Mouse (Mus musculus) ovary, adult 10 weeks (tissue): Measurements from ENCODE around the gene Olfr380. TPM values are rescaled to one million over a fixed set of nuclear protein-coding genes. Genes with fewer than 3 reads are reported as not detected.

Source experiments
- polyA plus RNA-seq: library from polyadenylated mRNA; stranded (reverse); fragments of 350-450 nt; fragmentation: Illumina TruSeq; extraction: RNeasy Lipid Tissue Mini Kit (QIAGEN cat#74804); gene quantifications from one replicate; pipeline ENCODE4 v1.2.3, GENCODE M21; 2014

The Olfr380 gene
- not detected for polyA plus RNA-seq

GRCm38 (mm10) chr11:73457408-73457807 lies at the start of gene Olfr380:
Gene Olfr380 (minus strand): TSS chr11:73457508.

GRCm38 (mm10) chr11:73491503-73491902 lies 34.2 kb upstream of the Olfr380 start, which contains the start of gene Olfr381:
Gene Olfr381 (minus strand): TSS chr11:73491603.

GRCm38 (mm10) chr11:73428377-73428776 lies 28.9 kb downstream of the Olfr380 start, which contains the start of gene Olfr378:
Gene Olfr378 (minus strand): TSS chr11:73428477.

Other genes starting within 250 kb of the Olfr380 start
- not detected for gene Trpv1, start 223.2 kb downstream of the Olfr380 start, polyA plus RNA-seq
- 0.20 TPM for gene Trpv3, start 190.1 kb downstream of the Olfr380 start, polyA plus RNA-seq
- 7.9 TPM for gene Aspa, start 127.9 kb downstream of the Olfr380 start, polyA plus RNA-seq
- gene Gm49340, start 127.8 kb downstream of the Olfr380 start, polyA plus RNA-seq, result not detected
- gene Spata22, start 127.8 kb downstream of the Olfr380 start, polyA plus RNA-seq, result 0.74 TPM
- gene Olfr20, start 106.7 kb downstream of the Olfr380 start, polyA plus RNA-seq, result not detected
- not detected for gene Olfr376, start 86.3 kb downstream of the Olfr380 start, polyA plus RNA-seq
- not detected for gene Olfr1, start 57.9 kb downstream of the Olfr380 start, polyA plus RNA-seq
- gene Olfr378, start 29.0 kb downstream of the Olfr380 start, polyA plus RNA-seq, result not detected
- not detected for gene Olfr381, start 34.1 kb upstream of the Olfr380 start, polyA plus RNA-seq
- gene Olfr382, start 59.7 kb upstream of the Olfr380 start, polyA plus RNA-seq, result not detected
- not detected for gene Olfr385, start 135.5 kb upstream of the Olfr380 start, polyA plus RNA-seq
- not detected for gene Olfr384, start 141.1 kb upstream of the Olfr380 start, polyA plus RNA-seq
- gene Zfp735, start 231.3 kb upstream of the Olfr380 start, polyA plus RNA-seq, result 8.8 TPM